Mouse (Mus musculus) right cerebral cortex, adult 18-20 months (tissue): ENCODE measurements around the gene H2-Q2.
"Not testable (repeated sequence)": the region's sequence is repeated elsewhere in the genome, so short reads cannot be mapped to it uniquely, and the experiment has no call there.

Experiments used
- DNase-seq: peaks from one replicate; pipeline ENCODE4 v3.0.0; 2022; ENCODE audit warnings: mixed read lengths

Gene H2-Q2

GRCm38 (mm10) chr17:35379369-35379728 is 37.3 kb downstream of the H2-Q2 start, which contains the start of gene H2-Q4:
H2-Q4 (plus strand) TSS chr17:35379617.
- DNase-seq, result peak; percentile 82

- DNase-seq, result no peak
Measured at GRCm38 (mm10) chr17:35379729-35380451, 37.8 kb downstream of the H2-Q2 start.

GRCm38 (mm10) chr17:35389796-35390195 is 47.8 kb downstream of the H2-Q2 start:
- DNase-seq, result not testable (repeated sequence)

GRCm38 (mm10) chr17:35392671-35393070 is 50.6 kb downstream of the H2-Q2 start:
- DNase-seq, result not testable (repeated sequence)

GRCm38 (mm10) chr17:35393864-35394800 is 52.1 kb downstream of the H2-Q2 start:
- not testable (repeated sequence) for DNase-seq
